Mouse (Mus musculus): ENCODE results near the gene Acsm1. TPM values are rescaled to one million over a fixed set of nuclear protein-coding genes. Genes with fewer than 3 reads are reported as not detected.

Acsm1 gene
- polyA plus RNA-seq, 1 experiment from 2014 or later = 1.8 TPM

GRCm38 (mm10) chr7:119595306-119595705, 11.5 kb upstream of the Acsm1 start:
- no peak for TF ChIP-seq EP300 (optimal IDR thresholded peaks at IDR 0.05)
- no peak for TF ChIP-seq CTCF (IDR thresholded peaks at IDR 0.05; ENCODE audit: low read depth)
- Histone ChIP-seq H3K27ac (replicated peaks) (no peak overlapping the region), H3K4me2 (replicated peaks; ENCODE audit: low read depth) (no peak overlapping the region), H3K36me3 (ENCODE audit: control insufficient read depth, insufficient read depth, low read length) (no peaks in the 10 kb centered on the region), H3K4me1 (replicated peaks; ENCODE audit: control insufficient read depth, insufficient read depth) (no peaks in the 10 kb centered on the region), H3K4me3 (ENCODE audit: low read depth, low read length) (no peak overlapping the region), H3K27me3 (ENCODE audit: control insufficient read depth, insufficient read depth, low read length) (no peaks in the 10 kb centered on the region; the same call in 1 of the 2 replicates), H3K9ac (ENCODE audit: low read length) (no peak overlapping the region), H3K9me3 (ENCODE audit: control insufficient read depth, low read length) (no peaks in the 10 kb centered on the region)
- DNase-seq (ENCODE audit: low spot score) (no peak), ATAC-seq (ENCODE audit: low FRiP score, low TSS enrichment) (no peak)
- WGBS = 31% methylated on average over 1 of the region's 1 CpGs

GRCm38 (mm10) chr7:119596536-119596935, 10.3 kb upstream of the Acsm1 start:
- no peak for TF ChIP-seq EP300 (optimal IDR thresholded peaks at IDR 0.05)
- TF ChIP-seq CTCF (IDR thresholded peaks at IDR 0.05; ENCODE audit: low read depth) = no peak
- no peak overlapping the region for H3K9ac ChIP-seq (ENCODE audit: low read length)
- ATAC-seq (ENCODE audit: low FRiP score, low TSS enrichment) (no peak), DNase-seq (ENCODE audit: low spot score) (no peak)
- no peak overlapping the region for H3K4me3 ChIP-seq (ENCODE audit: low read depth, low read length)
- H3K36me3 ChIP-seq (ENCODE audit: control insufficient read depth, insufficient read depth, low read length) = no peaks in the 10 kb centered on the region
- H3K4me2 ChIP-seq (replicated peaks; ENCODE audit: low read depth) = no peak overlapping the region
- 51% methylated on average over 2 of the region's 2 CpGs for WGBS
- H3K9me3 ChIP-seq (ENCODE audit: control insufficient read depth, low read length) = no peaks in the 10 kb centered on the region
- H3K27ac ChIP-seq (replicated peaks) = no peak overlapping the region
- no peaks in the 10 kb centered on the region for H3K4me1 ChIP-seq (replicated peaks; ENCODE audit: control insufficient read depth, insufficient read depth)
- no peaks in the 10 kb centered on the region; the same call in 1 of the 2 replicates for H3K27me3 ChIP-seq (ENCODE audit: control insufficient read depth, insufficient read depth, low read length)

- Histone ChIP-seq H3K4me1 (replicated peaks; ENCODE audit: control insufficient read depth, insufficient read depth) (no peaks in the 10 kb centered on the region), H3K4me3 (ENCODE audit: low read depth, low read length) (no peak overlapping the region), H3K9me3 (ENCODE audit: control insufficient read depth, low read length) (no peaks in the 10 kb centered on the region), H3K27ac (replicated peaks) (no peak overlapping the region), H3K27me3 (ENCODE audit: control insufficient read depth, insufficient read depth, low read length) (no peaks in the 10 kb centered on the region), H3K4me2 (replicated peaks; ENCODE audit: low read depth) (no peak overlapping the region), H3K36me3 (ENCODE audit: control insufficient read depth, insufficient read depth, low read length) (no peaks in the 10 kb centered on the region), H3K9ac (ENCODE audit: low read length) (no peak overlapping the region)
- no peak for DNase-seq (ENCODE audit: low spot score)
- WGBS = 75% methylated on average over 2 of the region's 2 CpGs
- TF ChIP-seq EP300 (optimal IDR thresholded peaks at IDR 0.05) (no peak), CTCF (IDR thresholded peaks at IDR 0.05; ENCODE audit: low read depth) (no peak)
- ATAC-seq (ENCODE audit: low FRiP score, low TSS enrichment) = no peak
Measured at GRCm38 (mm10) chr7:119601195-119601953, 5.5 kb upstream of the Acsm1 start.

GRCm38 (mm10) chr7:119601954-119602317, 4.9 kb upstream of the Acsm1 start:
- no peak overlapping the region for H3K9ac ChIP-seq (ENCODE audit: low read length)
- H3K9me3 ChIP-seq (ENCODE audit: control insufficient read depth, low read length) = no peaks in the 10 kb centered on the region
- H3K36me3 ChIP-seq (ENCODE audit: control insufficient read depth, insufficient read depth, low read length) = no peaks in the 10 kb centered on the region
- ATAC-seq (ENCODE audit: low FRiP score, low TSS enrichment) (no peak), DNase-seq (ENCODE audit: low spot score) (no peak)
- WGBS = 69% methylated on average over 1 of the region's 1 CpGs
- no peak overlapping the region for H3K4me3 ChIP-seq (ENCODE audit: low read depth, low read length)
- H3K4me2 ChIP-seq (replicated peaks; ENCODE audit: low read depth) = no peak overlapping the region
- no peaks in the 10 kb centered on the region for H3K4me1 ChIP-seq (replicated peaks; ENCODE audit: control insufficient read depth, insufficient read depth)
- TF ChIP-seq EP300 (optimal IDR thresholded peaks at IDR 0.05) = no peak
- TF ChIP-seq CTCF (IDR thresholded peaks at IDR 0.05; ENCODE audit: low read depth) = no peak
- no peaks in the 10 kb centered on the region for H3K27me3 ChIP-seq (ENCODE audit: control insufficient read depth, insufficient read depth, low read length)
- H3K27ac ChIP-seq (replicated peaks) = no peak overlapping the region

- WGBS = 61% methylated on average over 2 of the region's 2 CpGs
- no peak for ATAC-seq (ENCODE audit: low FRiP score, low TSS enrichment)
- Histone ChIP-seq H3K4me3 (ENCODE audit: low read depth, low read length) (no peak overlapping the region), H3K4me2 (replicated peaks; ENCODE audit: low read depth) (no peak overlapping the region), H3K9ac (ENCODE audit: low read length) (no peak overlapping the region), H3K27me3 (ENCODE audit: control insufficient read depth, insufficient read depth, low read length) (no peaks in the 10 kb centered on the region), H3K4me1 (replicated peaks; ENCODE audit: control insufficient read depth, insufficient read depth) (no peaks in the 10 kb centered on the region), H3K9me3 (ENCODE audit: control insufficient read depth, low read length) (no peaks in the 10 kb centered on the region), H3K36me3 (ENCODE audit: control insufficient read depth, insufficient read depth, low read length) (no peaks in the 10 kb centered on the region), H3K27ac (replicated peaks) (no peak overlapping the region)
- TF ChIP-seq EP300 (optimal IDR thresholded peaks at IDR 0.05) = no peak
- TF ChIP-seq CTCF (IDR thresholded peaks at IDR 0.05; ENCODE audit: low read depth) = no peak
- no peak for DNase-seq (ENCODE audit: low spot score)
Measured at GRCm38 (mm10) chr7:119604903-119605483, 1.8 kb upstream of the Acsm1 start.

All from stomach, postnatal 0 days (tissue).